Mouse (Mus musculus) retina, postnatal 1 day (tissue): ENCODE results near the gene Akap8l.

ENCODE experiments used
- DNase-seq: peaks from one replicate; pipeline ENCODE4 v3.0.0-alpha.2; 2012

Akap8l gene

GRCm38 (mm10) chr17:32356766-32357760 is 6.7 kb upstream of the Akap8l start:
- no peak for DNase-seq

GRCm38 (mm10) chr17:32356281-32356680 is 5.9 kb upstream of the Akap8l start:
- DNase-seq, result no peak

- no peak for DNase-seq
Measured at GRCm38 (mm10) chr17:32355031-32355430, 4.6 kb upstream of the Akap8l start.

- peak; percentile 13 for DNase-seq
Measured at GRCm38 (mm10) chr17:32354211-32354610, 3.8 kb upstream of the Akap8l start.

- no peak for DNase-seq
Measured at GRCm38 (mm10) chr17:32353696-32354095, 3.3 kb upstream of the Akap8l start.

- no peak for DNase-seq
Measured at GRCm38 (mm10) chr17:32351726-32352125, 1.3 kb upstream of the Akap8l start.

- DNase-seq, result no peak
Measured at GRCm38 (mm10) chr17:32351269-32351668, 862 bp upstream of the Akap8l start.

- DNase-seq, result no peak
Measured at GRCm38 (mm10) chr17:32349851-32350381, 491 bp downstream of the Akap8l start.

- DNase-seq, result peak; percentile 63
Measured at GRCm38 (mm10) chr17:32349037-32349732, 1.2 kb downstream of the Akap8l start.

- no peak for DNase-seq
Measured at GRCm38 (mm10) chr17:32348406-32348805, 2.0 kb downstream of the Akap8l start.

GRCm38 (mm10) chr17:32341102-32341501 is 9.3 kb downstream of the Akap8l start:
- DNase-seq, result no peak

- no peak for DNase-seq
Measured at GRCm38 (mm10) chr17:32340110-32340509, 10.3 kb downstream of the Akap8l start.

GRCm38 (mm10) chr17:32335869-32336268 is 14.5 kb downstream of the Akap8l start:
- DNase-seq, result no peak

GRCm38 (mm10) chr17:32334921-32335320 is 15.5 kb downstream of the Akap8l start:
- DNase-seq, result no peak

- no peak for DNase-seq
Measured at GRCm38 (mm10) chr17:32333675-32334303, 16.6 kb downstream of the Akap8l start.

- DNase-seq, result no peak
Measured at GRCm38 (mm10) chr17:32327501-32327900, 22.9 kb downstream of the Akap8l start.

GRCm38 (mm10) chr17:32322809-32323208 is 27.6 kb downstream of the Akap8l start:
- DNase-seq, result no peak

- no peak for DNase-seq
Measured at GRCm38 (mm10) chr17:32321836-32322235, 28.6 kb downstream of the Akap8l start.

GRCm38 (mm10) chr17:32321390-32321734 is 29.0 kb downstream of the Akap8l start:
- DNase-seq, result no peak

GRCm38 (mm10) chr17:32320597-32321389 is 29.6 kb downstream of the Akap8l start, which contains the start of gene Akap8:
Gene Akap8 (minus strand): TSS chr17:32321238.
- peak; percentile 99 for DNase-seq

- no peak for DNase-seq
Measured at GRCm38 (mm10) chr17:32319950-32320349, 30.5 kb downstream of the Akap8l start.

GRCm38 (mm10) chr17:32317708-32318107 is 32.7 kb downstream of the Akap8l start:
- DNase-seq, result no peak
